Mouse (Mus musculus) E14TG2a.4 (cell line): ENCODE data around the gene Cip2a.

Experiments
- CTCF ChIP-seq: conservative IDR thresholded peaks from 2 replicates; pipeline ENCODE4 v1.5.1; 2014; ENCODE audit warnings: low read length
- NANOG ChIP-seq: IDR thresholded peaks from 2 replicates; pipeline ENCODE4 v1.6.1; 2014; ENCODE audit warnings: borderline replicate concordance, low read length, mixed read lengths
- POU5F1 ChIP-seq: IDR thresholded peaks from 2 replicates; pipeline ENCODE4 v1.6.1; 2014; ENCODE audit warnings: low read length, borderline replicate concordance

DNA sequence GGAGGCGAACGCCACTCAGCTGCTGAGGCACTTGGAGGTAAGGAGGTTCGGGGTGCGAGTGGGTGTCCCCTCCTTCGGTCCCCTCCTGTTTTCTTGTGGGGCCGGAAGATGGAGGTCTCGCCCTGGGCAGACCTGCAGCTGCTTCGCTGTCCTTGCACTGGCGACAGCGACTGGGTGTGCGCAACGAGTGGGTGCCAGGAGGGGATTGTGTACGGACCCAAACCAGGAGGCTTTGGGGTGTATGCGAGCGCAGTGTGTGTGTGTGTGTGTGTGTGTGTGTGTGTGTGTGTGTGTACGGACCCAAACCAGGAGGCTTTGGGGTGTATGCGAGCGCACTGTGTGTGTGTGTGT, 333 bp downstream of the Cip2a start:
- TF ChIP-seq CTCF (no peak), NANOG (no peak), POU5F1 (no peak)
